Mouse (Mus musculus): ENCODE data around the gene Pdlim4. TPM values are rescaled to one million over a fixed set of nuclear protein-coding genes. Genes with fewer than 3 reads are reported as not detected.
A peak's percentile ranks its signal among the peaks of the same experiment; 100 is the strongest.

Pdlim4 gene
- total RNA-seq, 2 experiments from 2014 or later = not detected

- ATAC-seq (replicated peaks; ENCODE audit: low FRiP score, low TSS enrichment, poor library complexity, severe bottlenecking) = peak; percentile 64
Measured at GRCm38 (mm10) chr11:54028044-54028951, 40.5 kb downstream of the Pdlim4 start, which contains the start of gene Slc22a4. Gene Slc22a4 (minus strand): TSS chr11:54028090.

- no peak for ATAC-seq (replicated peaks; ENCODE audit: low FRiP score, low TSS enrichment, poor library complexity, severe bottlenecking)
Measured at GRCm38 (mm10) chr11:54027131-54028043, 41.4 kb downstream of the Pdlim4 start.

GRCm38 (mm10) chr11:54026491-54027041 is 42.2 kb downstream of the Pdlim4 start:
- ATAC-seq (replicated peaks; ENCODE audit: low FRiP score, low TSS enrichment, poor library complexity, severe bottlenecking) = peak; percentile 87

GRCm38 (mm10) chr11:54021396-54022093 is 47.3 kb downstream of the Pdlim4 start:
- ATAC-seq (replicated peaks; ENCODE audit: low FRiP score, low TSS enrichment, poor library complexity, severe bottlenecking) = no peak

- no peak for ATAC-seq (replicated peaks; ENCODE audit: low FRiP score, low TSS enrichment, poor library complexity, severe bottlenecking)
Measured at GRCm38 (mm10) chr11:54018893-54019732, 49.7 kb downstream of the Pdlim4 start.

GRCm38 (mm10) chr11:54017596-54017995 is 51.2 kb downstream of the Pdlim4 start:
- no peak for ATAC-seq (replicated peaks; ENCODE audit: low FRiP score, low TSS enrichment, poor library complexity, severe bottlenecking)

GRCm38 (mm10) chr11:54016051-54016450 is 52.8 kb downstream of the Pdlim4 start:
- no peak for ATAC-seq (replicated peaks; ENCODE audit: low FRiP score, low TSS enrichment, poor library complexity, severe bottlenecking)

- ATAC-seq (replicated peaks; ENCODE audit: low FRiP score, low TSS enrichment, poor library complexity, severe bottlenecking) = no peak
Measured at GRCm38 (mm10) chr11:54012961-54013360, 55.9 kb downstream of the Pdlim4 start.

- ATAC-seq (replicated peaks; ENCODE audit: low FRiP score, low TSS enrichment, poor library complexity, severe bottlenecking) = no peak
Measured at GRCm38 (mm10) chr11:54011255-54011654, 57.6 kb downstream of the Pdlim4 start.

- ATAC-seq (replicated peaks; ENCODE audit: low FRiP score, low TSS enrichment, poor library complexity, severe bottlenecking) = no peak
Measured at GRCm38 (mm10) chr11:54008416-54008920, 60.3 kb downstream of the Pdlim4 start.

- no peak for ATAC-seq (replicated peaks; ENCODE audit: low FRiP score, low TSS enrichment, poor library complexity, severe bottlenecking)
Measured at GRCm38 (mm10) chr11:54007717-54008116, 61.1 kb downstream of the Pdlim4 start.

GRCm38 (mm10) chr11:54006901-54007300 is 61.9 kb downstream of the Pdlim4 start:
- no peak for ATAC-seq (replicated peaks; ENCODE audit: low FRiP score, low TSS enrichment, poor library complexity, severe bottlenecking)

- peak; percentile 42 for ATAC-seq (replicated peaks; ENCODE audit: low FRiP score, low TSS enrichment, poor library complexity, severe bottlenecking)
Measured at GRCm38 (mm10) chr11:54006362-54006761, 62.5 kb downstream of the Pdlim4 start.

Other genes starting within 250 kb of the Pdlim4 start
- 5.5 and 12.6 TPM in 2 replicates for gene Gm12216, start 209.8 kb downstream of the Pdlim4 start, total RNA-seq (2014; fragmentation: Nextera tagmentation)
- gene Gm12216, start 209.8 kb downstream of the Pdlim4 start, total RNA-seq (2017) = 1.5 TPM in 1 of 2 replicates, not detected in the other
- gene Slc22a5, start 177.4 kb downstream of the Pdlim4 start, total RNA-seq (2014; fragmentation: Nextera tagmentation) = 6.3 and 10.5 TPM in 2 replicates
- gene Slc22a5, start 177.4 kb downstream of the Pdlim4 start, total RNA-seq (2017) = 7.0 and 11.2 TPM in 2 replicates
- gene Slc22a21, start 88.7 kb downstream of the Pdlim4 start, total RNA-seq (2014; fragmentation: Nextera tagmentation) = 1.5 and 4.3 TPM in 2 replicates
- gene Slc22a21, start 88.7 kb downstream of the Pdlim4 start, total RNA-seq (2017) = 2.3 TPM in 1 of 2 replicates, not detected in the other
- gene Slc22a4, start 40.9 kb downstream of the Pdlim4 start, total RNA-seq (2014; fragmentation: Nextera tagmentation) = 8.4 and 11.5 TPM in 2 replicates
- gene Slc22a4, start 40.9 kb downstream of the Pdlim4 start, total RNA-seq (2017) = 1.8 and 4.9 TPM in 2 replicates
- 1.4 and 12.9 TPM in 2 replicates for gene P4ha2, start 31.1 kb upstream of the Pdlim4 start, total RNA-seq (2014; fragmentation: Nextera tagmentation)
- gene P4ha2, start 31.1 kb upstream of the Pdlim4 start, total RNA-seq (2017) = 0.65 and 2.5 TPM in 2 replicates
- gene Csf2, start 180.7 kb upstream of the Pdlim4 start, total RNA-seq (2014; fragmentation: Nextera tagmentation) = not detected in 2 replicates
- not detected in 2 replicates for gene Csf2, start 180.7 kb upstream of the Pdlim4 start, total RNA-seq (2017)
- not detected in 2 replicates for gene Il3, start 198.3 kb upstream of the Pdlim4 start, total RNA-seq (2014; fragmentation: Nextera tagmentation)
- not detected in 2 replicates for gene Il3, start 198.3 kb upstream of the Pdlim4 start, total RNA-seq (2017)
- gene Acsl6, start 234.8 kb upstream of the Pdlim4 start, total RNA-seq (2014; fragmentation: Nextera tagmentation) = 11.9 and 22.5 TPM in 2 replicates
- 20.0 and 23.1 TPM in 2 replicates for gene Acsl6, start 234.8 kb upstream of the Pdlim4 start, total RNA-seq (2017)

All from megakaryocyte-erythroid progenitor cell, adult 5-6 weeks (primary cell).